Mouse (Mus musculus): ENCODE measurements around the gene Rem1.

The Rem1 gene

GRCm38 (mm10) chr2:152675252-152675791 lies 48.6 kb downstream of the Rem1 start:
- DNase-seq (ENCODE audit: low read depth): peak; percentile 85

GRCm38 (mm10) chr2:152678302-152678701 lies 51.6 kb downstream of the Rem1 start:
- no peak for DNase-seq (ENCODE audit: low read depth)

- DNase-seq (ENCODE audit: low read depth): no peak
Measured at GRCm38 (mm10) chr2:152678925-152679324, 52.2 kb downstream of the Rem1 start.

GRCm38 (mm10) chr2:152679701-152680355 lies 53.1 kb downstream of the Rem1 start:
- no peak for DNase-seq (ENCODE audit: low read depth)

GRCm38 (mm10) chr2:152683086-152683485 lies 56.3 kb downstream of the Rem1 start:
- DNase-seq (ENCODE audit: low read depth): peak; percentile 87

All from fibroblast of lung, adult 2 months (primary cell).